Mouse (Mus musculus) bone marrow macrophage, adult 2 months (primary cell): ENCODE measurements around the gene Scn5a.

Experiments
- CTCF ChIP-seq: IDR thresholded peaks from 2 replicates; pipeline ENCODE4 v1.5.1; 2012; ENCODE audit warnings: low read depth, mild to moderate bottlenecking, low read length, moderate library complexity
- POLR2A ChIP-seq: IDR thresholded peaks from 2 replicates; pipeline ENCODE4 v1.6.1; 2012; ENCODE audit warnings: mild to moderate bottlenecking, low read depth, low read length, borderline replicate concordance

- no peak for TF ChIP-seq CTCF
- no peak for TF ChIP-seq POLR2A
Observed at GRCm38 (mm10) chr9:119573009-119573408, 5.8 kb downstream of the Scn5a start.
